In genomic region chr8:64925762-64926161, GRCm38 (mm10) we compare ENCODE assay signal across 15 mouse cellular contexts.
"Had no signal": no experiment of that assay in that cellular context is flagged by ENCODE, and none has a peak within 500 bp of the region (broad histone marks: within the 10 kb centered on the region; RNA-seq: fewer than 3 reads in every experiment).

No protein-coding gene starts in this region.

- H3K4me2 ChIP-seq: lung, embryonic 14.5 days; midbrain, embryonic 11.5 days; midbrain, embryonic 13.5 days; midbrain, embryonic 15.5 days; neural tube, embryonic 12.5 days; stomach, embryonic 15.5 days had no signal

- H3K9ac ChIP-seq: lung, embryonic 14.5 days; midbrain, embryonic 13.5 days; midbrain, embryonic 15.5 days; neural tube, embryonic 12.5 days; stomach, embryonic 15.5 days had no signal

- H3K4me1 ChIP-seq: midbrain, embryonic 15.5 days; neural tube, embryonic 12.5 days; stomach, embryonic 15.5 days had no signal

- H3K27me3 ChIP-seq: midbrain, embryonic 13.5 days; midbrain, embryonic 15.5 days; neural tube, embryonic 12.5 days; stomach, embryonic 15.5 days had no signal

- H3K9me3 ChIP-seq: midbrain, embryonic 13.5 days; midbrain, embryonic 15.5 days; neural tube, embryonic 12.5 days; stomach, embryonic 15.5 days had no signal

- ATAC-seq: midbrain, embryonic 13.5 days; midbrain, embryonic 15.5 days had no signal

- H3K4me3 ChIP-seq: megakaryocyte, embryonic 14.5 days; midbrain, embryonic 13.5 days; midbrain, embryonic 15.5 days; neural tube, embryonic 12.5 days; stomach, embryonic 15.5 days had no signal

- H3K27ac ChIP-seq: midbrain, embryonic 13.5 days; midbrain, embryonic 15.5 days; neural tube, embryonic 12.5 days; stomach, embryonic 15.5 days; stomach, postnatal 0 days had no signal

- H3K36me3 ChIP-seq: midbrain, embryonic 13.5 days; midbrain, embryonic 15.5 days; neural tube, embryonic 12.5 days; stomach, embryonic 15.5 days had no signal

- DNase-seq: lung, adult 18-20 months; lung, postnatal 10 days; lung, postnatal 4 days; right cerebral cortex, postnatal 14 days; thymus, adult 2 months; thymus, postnatal 25 days; thymus, postnatal 4 days had no signal
